Mouse (Mus musculus): ENCODE data around the gene Itpr2.

DNA sequence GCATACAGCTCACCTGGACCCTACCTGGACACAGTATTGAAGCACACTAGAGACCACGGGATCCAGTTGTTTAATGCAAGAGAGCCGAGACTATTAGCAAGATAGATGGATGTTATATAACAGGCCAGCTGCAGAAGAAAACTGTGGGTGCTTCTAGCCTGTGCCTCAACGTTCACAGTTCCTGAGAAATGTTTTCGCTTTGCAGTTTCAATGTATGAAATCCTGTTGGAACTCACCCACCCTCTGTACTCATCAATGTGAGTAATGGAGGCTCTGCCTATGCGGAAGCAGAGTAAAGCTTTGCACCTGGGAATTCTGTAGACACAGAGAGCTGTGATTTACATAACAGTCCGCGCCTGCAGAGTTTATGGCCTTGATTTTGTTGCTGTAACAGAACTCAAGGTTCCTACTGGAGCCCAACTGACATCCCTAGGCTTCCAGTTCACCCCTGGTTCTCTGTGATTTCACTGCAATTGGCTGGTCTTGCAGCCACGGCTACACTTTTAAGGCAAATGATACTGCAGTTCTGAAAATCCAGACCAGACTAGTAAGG is 344.0 kb downstream of the Itpr2 start:
- TF ChIP-seq POLR2A (IDR thresholded peaks at IDR 0.05; ENCODE audit: borderline replicate concordance, insufficient read depth, low read length) (no peak), CTCF (IDR thresholded peaks at IDR 0.05; ENCODE audit: borderline replicate concordance, insufficient read depth, low read depth, low read length) (no peak)

Data from cerebellum, adult 2 months (tissue).